Mouse (Mus musculus) megakaryocyte, embryonic 14.5 days (primary cell): ENCODE data around the gene F12. TPM values are rescaled to one million over a fixed set of nuclear protein-coding genes. Genes with fewer than 3 reads are reported as not detected.

Experiments used
- H3K27me3 ChIP-seq: replicated peaks from 2 replicates; pipeline ENCODE3; 2012; ENCODE audit warnings: inconsistent platforms
- H3K36me3 ChIP-seq: replicated peaks from 2 replicates; pipeline ENCODE3; 2012; ENCODE audit warnings: low read length, inconsistent platforms, mixed read lengths
- H3K4me1 ChIP-seq: 2 replicates; pipeline ENCODE4 v1.6.1; 2012; ENCODE audit warnings: inconsistent platforms
- H3K4me3 ChIP-seq: replicated peaks from 2 replicates; pipeline ENCODE3; 2012; ENCODE audit warnings: moderate library complexity, mild to moderate bottlenecking, inconsistent platforms
- H3K9me3 ChIP-seq: 2 replicates; pipeline ENCODE4 v1.6.1; 2012; ENCODE audit warnings: inconsistent platforms
- FLI1 ChIP-seq: IDR thresholded peaks from 2 replicates; pipeline ENCODE4 v1.6.1; 2012; ENCODE audit warnings: low read length, inconsistent platforms, mixed read lengths
- GATA1 ChIP-seq: IDR thresholded peaks from 3 replicates; pipeline ENCODE4 v1.6.1; 2012; ENCODE audit warnings: mixed read lengths, low read length, inconsistent platforms, borderline replicate concordance
- polyA plus RNA-seq: library from polyadenylated mRNA; stranded (reverse); fragments of >175 nt; gene quantifications from 2 replicates; pipeline ENCODE4 v1.2.3, GENCODE M21; 2012; ENCODE audit warnings: low replicate concordance; ENCODE audit not compliant: insufficient read depth

The F12 gene
- polyA plus RNA-seq, 1 experiment = 0.54 TPM

DNA sequence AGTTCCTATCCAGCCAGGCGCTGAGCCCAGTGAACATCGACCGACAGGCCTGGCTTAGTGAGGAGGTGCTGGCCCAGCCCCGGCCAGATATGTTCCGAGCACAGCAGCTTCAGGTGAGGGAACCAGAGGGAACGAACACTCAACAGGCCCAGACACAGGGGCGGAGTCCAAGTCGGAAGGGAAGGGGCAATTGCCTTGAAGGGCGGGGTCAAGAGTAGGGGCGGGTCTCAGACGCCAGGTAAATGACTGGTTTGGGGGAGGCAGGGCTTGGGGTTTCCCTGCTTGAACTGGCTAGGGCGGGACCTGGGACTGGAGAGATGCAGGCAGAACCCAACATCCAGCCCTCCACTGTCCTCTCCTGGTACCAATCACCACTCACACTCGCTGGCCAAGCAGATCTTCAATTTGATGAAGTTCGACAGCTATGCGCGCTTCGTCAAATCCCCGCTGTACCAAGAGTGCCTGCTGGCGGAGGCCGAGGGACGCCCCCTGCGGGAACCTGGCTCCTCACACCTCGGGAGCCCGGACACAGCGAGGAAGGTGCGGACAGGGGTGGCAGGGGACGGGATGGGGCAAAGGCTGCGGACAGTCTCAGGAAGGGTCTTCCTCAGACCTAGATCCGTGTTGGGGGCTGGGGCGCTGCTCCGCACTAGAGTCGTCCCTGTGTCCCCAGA lies 47.5 kb downstream of the F12 start:
- Histone ChIP-seq H3K27me3 (peaks cover 4% of the 10 kb centered on the region), H3K36me3 (peaks cover 73% of the 10 kb centered on the region)

DNA sequence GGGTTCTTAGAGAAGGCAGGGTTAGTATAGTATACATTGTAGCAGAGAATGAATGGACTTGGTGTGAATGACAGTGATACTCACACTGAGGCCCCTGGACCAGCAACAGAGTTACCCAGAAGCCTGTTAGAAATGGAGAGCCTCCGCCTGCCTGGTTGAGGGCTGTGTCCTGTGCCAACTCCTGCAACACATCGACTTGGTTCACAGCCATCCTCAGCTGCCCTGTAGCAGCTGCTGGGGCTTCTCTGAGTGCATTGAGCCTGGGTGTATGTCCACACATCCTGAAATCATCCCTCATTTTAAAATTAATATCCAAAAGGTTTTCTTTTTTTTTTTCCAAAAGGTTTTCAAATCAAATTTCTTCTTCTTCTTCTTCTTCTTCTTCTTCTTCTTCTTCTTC lies 50.7 kb downstream of the F12 start:
- Histone ChIP-seq H3K4me3 (no peak overlapping the region), H3K27me3 (peaks cover 7% of the 10 kb centered on the region), H3K9me3 (no peaks in the 10 kb centered on the region), H3K4me1 (peaks cover 34% of the 10 kb centered on the region), H3K36me3 (peaks cover 43% of the 10 kb centered on the region)
- TF ChIP-seq FLI1 (no peak), GATA1 (no peak)

More for the DNA sequence above, 47.5 kb downstream of the F12 start:
- H3K4me1 ChIP-seq = peaks cover 8% of the 10 kb centered on the region; the same call in 1 of the 2 replicates
- no peak overlapping the region for H3K4me3 ChIP-seq
- no peaks in the 10 kb centered on the region for H3K9me3 ChIP-seq
- no peak for TF ChIP-seq FLI1
- no peak for TF ChIP-seq GATA1

DNA sequence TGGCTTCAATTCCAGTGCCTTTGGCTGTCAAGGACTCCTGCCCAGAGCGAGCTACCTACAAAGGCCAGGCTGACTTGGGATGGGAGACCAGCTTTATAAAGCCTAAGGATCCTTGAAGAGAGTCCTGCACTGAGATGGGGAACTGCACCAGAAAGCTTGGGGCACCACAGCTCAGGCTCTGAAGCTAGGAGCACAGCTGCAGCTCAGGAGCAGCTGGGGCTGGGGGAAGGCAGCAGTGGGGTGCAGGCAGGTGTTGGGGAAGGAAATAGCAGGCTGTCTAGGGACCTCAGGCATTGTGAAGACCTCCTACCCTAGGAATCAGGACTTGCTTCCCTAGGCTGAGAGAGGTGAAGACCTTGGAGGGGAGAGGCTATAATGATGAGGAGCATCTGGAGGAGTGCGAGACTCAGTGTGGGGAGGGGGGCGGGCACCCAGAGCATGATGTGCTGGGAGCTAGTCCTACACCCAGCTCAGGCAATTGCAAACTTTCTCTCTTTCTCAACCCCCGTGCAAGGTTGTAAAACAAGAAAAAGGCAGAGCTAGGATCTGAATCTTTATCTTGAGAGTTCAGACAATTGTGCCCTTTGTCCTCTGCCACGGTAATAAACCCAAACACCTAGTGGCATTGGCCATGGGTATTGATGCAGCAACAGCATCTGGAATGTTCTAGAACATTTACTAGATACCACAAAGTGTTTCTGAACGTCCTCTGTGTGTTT lies 52.2 kb downstream of the F12 start:
- no peaks in the 10 kb centered on the region for H3K9me3 ChIP-seq
- no peak for TF ChIP-seq FLI1
- TF ChIP-seq GATA1 = no peak
- peaks cover 7% of the 10 kb centered on the region for H3K27me3 ChIP-seq
- H3K36me3 ChIP-seq = peaks cover 31% of the 10 kb centered on the region
- H3K4me1 ChIP-seq = peaks cover 49% of the 10 kb centered on the region
- no peak overlapping the region for H3K4me3 ChIP-seq

DNA sequence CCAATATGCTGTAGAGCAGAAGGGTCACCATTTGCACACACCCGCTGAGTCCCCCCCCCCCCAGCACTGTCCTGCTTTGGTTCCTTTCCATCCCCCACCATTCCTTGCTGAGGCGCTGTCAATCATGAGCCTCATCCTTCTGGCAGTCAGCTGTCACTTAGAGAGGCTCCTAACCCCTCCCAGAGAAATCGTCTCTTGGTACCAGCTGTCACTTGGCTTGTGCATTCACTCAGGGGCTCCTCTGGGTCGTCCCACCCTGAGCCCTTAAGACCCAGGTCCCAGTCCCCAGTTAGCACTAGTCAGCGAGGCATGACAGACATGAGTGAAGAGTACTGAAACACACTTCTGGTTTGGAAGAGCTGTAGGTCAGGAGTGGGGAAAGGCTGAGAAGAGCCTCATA lies 54.9 kb downstream of the F12 start:
- Histone ChIP-seq H3K4me1 (peaks cover 71% of the 10 kb centered on the region), H3K36me3 (peaks cover 11% of the 10 kb centered on the region), H3K4me3 (no peak overlapping the region), H3K27me3 (peaks cover 7% of the 10 kb centered on the region), H3K9me3 (no peaks in the 10 kb centered on the region)
- TF ChIP-seq GATA1 (no peak), FLI1 (no peak)

DNA sequence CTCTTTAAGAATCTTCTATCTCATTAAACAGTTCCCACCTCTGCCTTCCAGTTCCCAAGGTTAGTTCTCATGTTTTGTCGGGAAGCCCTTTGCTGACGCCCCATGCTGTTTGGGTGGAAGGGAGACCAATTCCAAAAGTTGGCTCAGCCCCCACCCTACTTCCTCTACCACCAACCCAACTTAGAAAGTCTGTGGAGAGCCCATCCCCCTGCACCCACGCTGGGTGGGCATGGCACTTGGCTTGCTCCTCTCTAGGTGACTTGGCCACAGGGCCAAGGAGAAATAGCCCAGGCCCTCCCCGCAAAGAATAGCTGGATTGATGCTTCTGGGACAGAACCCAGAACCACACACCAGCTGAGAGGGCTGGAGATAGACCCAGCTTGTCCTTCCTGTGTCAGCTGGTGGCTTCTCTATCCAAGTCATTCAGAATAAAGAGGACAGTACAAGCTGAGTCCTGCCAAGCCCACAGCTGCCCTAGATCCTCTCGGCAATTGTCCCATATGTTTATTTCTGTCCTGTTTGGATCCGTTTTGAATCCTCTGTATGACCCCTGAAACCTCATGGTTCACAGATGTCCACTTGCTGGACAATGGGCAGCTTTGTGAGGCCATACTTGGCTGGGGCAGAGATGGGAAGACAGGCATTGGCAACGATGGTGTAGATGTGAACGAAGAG lies 55.4 kb downstream of the F12 start:
- H3K36me3 ChIP-seq = peaks cover 11% of the 10 kb centered on the region
- TF ChIP-seq FLI1 (no peak), GATA1 (no peak)
- H3K27me3 ChIP-seq = peaks cover 7% of the 10 kb centered on the region
- H3K4me1 ChIP-seq = peaks cover 71% of the 10 kb centered on the region
- no peaks in the 10 kb centered on the region for H3K9me3 ChIP-seq
- no peak overlapping the region for H3K4me3 ChIP-seq

DNA sequence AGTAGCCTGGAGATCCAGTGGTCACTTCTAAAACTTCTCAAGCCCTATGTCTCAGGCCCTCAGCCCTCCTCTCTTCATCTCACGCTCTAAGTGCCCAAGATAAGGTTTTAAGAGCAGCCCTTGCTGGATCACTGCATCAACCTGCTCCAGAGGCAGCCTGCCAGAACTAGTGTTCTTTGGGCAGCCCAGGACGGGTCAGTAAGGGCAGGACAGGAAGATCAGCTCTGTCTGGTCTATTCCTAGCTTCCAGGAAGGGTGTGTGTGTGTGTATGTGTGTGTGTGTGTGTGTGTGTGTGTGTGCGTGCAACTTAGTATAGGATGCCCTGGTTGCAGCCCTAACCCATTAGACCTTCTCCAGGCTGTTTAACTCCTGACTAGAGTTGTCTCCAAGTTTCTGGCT lies 56.4 kb downstream of the F12 start:
- TF ChIP-seq GATA1 = no peak
- no peak for TF ChIP-seq FLI1
- Histone ChIP-seq H3K4me3 (peak overlapping the region; percentile 92), H3K36me3 (peaks cover 11% of the 10 kb centered on the region), H3K4me1 (peaks cover 73% of the 10 kb centered on the region), H3K9me3 (no peaks in the 10 kb centered on the region), H3K27me3 (peaks cover 7% of the 10 kb centered on the region)

DNA sequence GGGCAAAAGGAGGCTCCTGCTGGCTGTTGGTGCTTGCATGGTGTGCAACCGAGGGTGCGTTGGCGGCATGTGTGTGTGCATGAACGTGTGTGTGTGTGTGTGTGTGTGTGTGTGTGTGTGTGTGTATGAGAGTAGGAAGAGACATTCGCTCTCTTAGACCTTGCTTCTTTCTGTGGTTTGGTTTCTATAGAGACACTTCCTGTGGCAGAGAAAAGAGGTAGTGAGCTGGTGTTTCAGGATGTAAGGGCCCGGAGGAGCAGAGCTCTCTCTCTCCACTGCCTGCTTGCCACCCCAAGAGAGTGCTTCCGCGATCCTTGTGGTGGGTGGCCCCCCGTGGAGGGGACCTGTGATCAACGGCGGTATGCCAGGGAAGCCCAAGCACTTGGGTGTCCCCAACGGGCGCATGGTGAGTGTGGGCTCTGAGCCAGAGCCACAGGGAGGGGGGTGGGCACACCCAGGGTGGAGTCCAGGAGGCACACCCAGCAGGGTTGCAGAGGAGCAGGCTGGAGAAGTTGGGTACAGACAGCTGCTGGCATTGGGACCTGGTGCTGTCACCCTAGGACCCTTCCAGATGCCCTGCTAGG lies 57.0 kb downstream of the F12 start, which contains the start of gene Rgs14:
TSS of gene Rgs14 (plus strand) at position 202 of the 584 bp plus-strand sequence.
- Histone ChIP-seq H3K9me3 (no peaks in the 10 kb centered on the region), H3K4me1 (peaks cover 77% of the 10 kb centered on the region), H3K36me3 (peaks cover 6% of the 10 kb centered on the region), H3K27me3 (peaks cover 7% of the 10 kb centered on the region), H3K4me3 (peak within 1 kb of the TSS; percentile 92)
- no peak for TF ChIP-seq GATA1
- no peak for TF ChIP-seq FLI1

DNA sequence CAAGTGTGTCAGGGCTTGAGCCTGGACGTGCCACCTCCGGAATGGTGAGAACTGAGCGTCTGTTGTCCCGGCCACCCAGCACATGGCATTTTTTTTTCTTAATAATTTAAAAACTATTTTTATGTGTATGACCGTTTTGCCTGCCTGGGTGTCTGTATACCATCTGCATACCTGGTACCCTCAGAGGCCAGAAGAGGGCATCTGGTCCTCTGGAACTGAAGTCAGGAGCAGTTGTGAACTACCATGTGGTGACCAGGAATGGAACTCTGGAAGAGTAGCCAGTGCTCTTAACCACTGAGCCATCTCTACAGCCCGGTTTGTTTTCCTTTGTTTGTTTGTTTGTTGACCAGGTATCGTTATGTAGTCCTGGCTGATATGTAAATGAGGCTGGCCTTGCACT lies 58.2 kb downstream of the F12 start:
- H3K27me3 ChIP-seq = peaks cover 2% of the 10 kb centered on the region
- no peak overlapping the region for H3K4me3 ChIP-seq
- no peaks in the 10 kb centered on the region for H3K9me3 ChIP-seq
- H3K4me1 ChIP-seq = peaks cover 69% of the 10 kb centered on the region
- peaks cover 2% of the 10 kb centered on the region for H3K36me3 ChIP-seq
- TF ChIP-seq FLI1 = no peak
- no peak for TF ChIP-seq GATA1

Other genes with a start within 250 kb of the F12 start
- 2.5 and 2.7 TPM in 2 replicates for gene Nsd1, start 217.0 kb downstream of the F12 start, polyA plus RNA-seq
- 484 and 629 TPM in 2 replicates for gene Prelid1, start 106.3 kb downstream of the F12 start, polyA plus RNA-seq
- 23.5 and 94.6 TPM in 2 replicates for gene Rab24, start 104.8 kb downstream of the F12 start, polyA plus RNA-seq
- 5.7 TPM in 1 of 2 replicates, not detected in the other for gene Mxd3, start 97.0 kb downstream of the F12 start, polyA plus RNA-seq
- 59.9 and 62.1 TPM in 2 replicates for gene Lman2, start 64.0 kb downstream of the F12 start, polyA plus RNA-seq
- gene Rgs14, start 57.1 kb downstream of the F12 start, polyA plus RNA-seq = 6.2 and 8.4 TPM in 2 replicates
- not detected in 2 replicates for gene Slc34a1, start 28.6 kb downstream of the F12 start, polyA plus RNA-seq
- not detected in 2 replicates for gene Pfn3, start 11.6 kb downstream of the F12 start, polyA plus RNA-seq
- gene Grk6, start 18.3 kb upstream of the F12 start, polyA plus RNA-seq = 33.8 and 54.2 TPM in 2 replicates
- 5.3 and 21.1 TPM in 2 replicates for gene Prr7, start 37.5 kb upstream of the F12 start, polyA plus RNA-seq
- 1.8 and 5.0 TPM in 2 replicates for gene Dbn1, start 61.3 kb upstream of the F12 start, polyA plus RNA-seq
- 681 and 731 TPM in 2 replicates for gene Pdlim7, start 86.9 kb upstream of the F12 start, polyA plus RNA-seq
- gene Dok3, start 102.5 kb upstream of the F12 start, polyA plus RNA-seq = 35.5 and 98.6 TPM in 2 replicates
- gene Ddx41, start 109.9 kb upstream of the F12 start, polyA plus RNA-seq = 49.7 and 52.6 TPM in 2 replicates
- 64.4 and 77.7 TPM in 2 replicates for gene Fam193b, start 144.3 kb upstream of the F12 start, polyA plus RNA-seq
- 209 and 240 TPM in 2 replicates for gene Tmed9, start 146.9 kb upstream of the F12 start, polyA plus RNA-seq
- 11.6 and 13.8 TPM in 2 replicates for gene B4galt7, start 173.1 kb upstream of the F12 start, polyA plus RNA-seq
- 12.6 and 59.7 TPM in 2 replicates for gene Caml, start 196.2 kb upstream of the F12 start, polyA plus RNA-seq
- gene Ddx46, start 208.2 kb upstream of the F12 start, polyA plus RNA-seq = 5.4 and 12.8 TPM in 2 replicates